Mouse (Mus musculus): ENCODE results near the gene Wdr6.

Gene Wdr6

GRCm38 (mm10) chr9:108573774-108574690, 4.5 kb downstream of the Wdr6 start:
- peak; percentile 80 for DNase-seq

GRCm38 (mm10) chr9:108572321-108572720, 6.2 kb downstream of the Wdr6 start:
- DNase-seq: no peak

DNA sequence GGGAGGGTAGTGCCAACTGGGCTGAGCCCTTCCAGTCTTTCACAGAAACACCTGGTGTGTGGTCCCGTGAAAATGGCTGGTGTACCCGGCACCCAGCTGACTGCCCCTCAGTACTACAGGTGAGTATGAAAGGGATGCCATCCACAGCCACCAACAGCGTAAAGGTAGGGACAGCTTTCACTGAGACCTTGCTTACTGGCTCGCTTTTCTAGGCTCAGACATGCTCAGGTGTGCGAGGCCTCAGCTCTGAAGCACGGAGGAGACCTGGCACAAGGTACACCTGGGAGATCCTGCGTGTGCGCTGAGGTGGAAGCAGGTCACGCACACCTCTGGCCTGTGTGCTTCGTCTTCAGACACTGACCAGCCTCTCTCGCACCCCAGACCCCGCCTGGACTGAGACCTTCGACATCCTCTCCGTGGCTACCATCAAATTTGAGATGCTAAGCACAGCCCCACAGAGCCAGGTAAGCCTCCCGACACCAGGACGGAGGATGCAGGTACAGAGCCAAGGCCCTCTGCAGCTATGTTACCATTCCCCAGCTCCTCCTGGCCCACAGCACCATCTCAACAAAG, 7.1 kb downstream of the Wdr6 start:
- no peak for DNase-seq

DNA sequence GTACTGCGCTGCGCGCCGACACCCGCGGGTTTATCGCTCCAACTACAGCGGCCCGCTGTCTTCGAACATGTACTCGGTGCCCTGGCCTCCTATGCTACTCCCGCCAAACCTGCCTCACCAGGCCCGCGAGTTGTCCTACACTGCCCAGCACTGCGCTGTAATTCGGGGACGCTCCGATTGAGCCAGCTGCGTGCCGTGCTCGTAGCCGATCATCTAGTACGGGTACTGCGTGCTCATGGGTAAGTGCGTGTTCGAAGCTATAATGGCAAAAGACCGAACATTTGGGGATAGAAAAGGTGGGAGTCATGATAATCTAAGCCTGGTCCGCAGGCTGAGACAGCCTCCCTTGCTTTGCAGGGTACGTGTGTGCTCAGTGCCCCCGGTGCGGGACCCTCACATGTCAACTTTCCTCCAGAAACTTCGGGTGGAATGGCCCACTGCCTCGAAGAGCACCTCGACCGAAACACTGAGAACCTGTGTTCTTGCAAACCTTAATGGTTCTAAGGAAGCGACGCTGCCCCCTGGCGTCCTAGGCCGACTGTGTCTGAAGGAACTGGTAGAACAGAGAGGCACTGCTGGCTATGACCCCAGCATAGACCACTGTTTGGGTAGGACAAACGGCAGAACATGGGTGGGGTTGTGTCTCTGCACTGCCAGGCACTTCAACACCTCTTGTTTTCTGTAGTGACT, 8.2 kb downstream of the Wdr6 start:
- peak; percentile 91 for DNase-seq

DNA sequence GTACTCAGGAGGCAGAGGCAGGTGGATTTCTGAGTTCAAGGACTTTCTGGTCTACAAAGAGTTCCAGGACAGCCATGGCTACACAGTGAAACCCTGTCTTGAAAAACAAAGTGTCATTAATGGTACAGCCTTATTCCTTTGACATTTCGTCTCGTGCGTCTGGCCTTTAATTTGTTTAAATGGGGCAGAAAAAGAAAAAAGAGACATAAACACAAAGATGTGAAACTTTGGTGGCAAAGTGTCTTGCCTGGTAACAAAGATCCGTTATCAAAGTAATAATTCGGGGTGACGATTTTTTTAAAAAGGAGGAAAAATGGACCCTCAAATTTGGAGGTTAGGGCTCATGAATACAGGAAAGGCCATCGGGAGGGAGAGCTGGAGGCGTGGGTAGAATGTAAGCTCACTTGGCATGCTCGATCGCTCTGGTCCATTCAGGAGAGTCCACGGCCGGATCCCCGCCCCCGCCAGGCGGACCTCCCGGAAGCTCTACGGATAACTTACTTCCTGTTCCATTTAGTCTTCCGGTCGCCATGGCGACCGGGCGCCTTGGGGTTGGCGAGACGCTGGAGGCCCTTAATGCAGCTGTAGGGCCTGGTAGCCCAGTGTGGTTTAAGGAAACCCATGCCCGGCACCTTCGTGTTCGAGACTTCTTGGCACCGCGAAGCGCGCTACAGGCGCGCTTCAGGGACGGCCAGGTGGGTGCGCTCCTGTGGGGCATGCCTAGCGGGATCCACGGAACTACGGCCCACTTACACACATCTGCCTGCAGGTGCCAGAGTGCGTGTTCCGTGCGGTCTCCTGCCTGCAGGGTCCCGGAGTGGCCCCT, 8.9 kb downstream of the Wdr6 start, which contains the start of gene Dalrd3:
Gene Dalrd3, plus strand, starts transcription at position 506 of the 826 bp plus-strand sequence.
- DNase-seq: peak; percentile 97

DNA sequence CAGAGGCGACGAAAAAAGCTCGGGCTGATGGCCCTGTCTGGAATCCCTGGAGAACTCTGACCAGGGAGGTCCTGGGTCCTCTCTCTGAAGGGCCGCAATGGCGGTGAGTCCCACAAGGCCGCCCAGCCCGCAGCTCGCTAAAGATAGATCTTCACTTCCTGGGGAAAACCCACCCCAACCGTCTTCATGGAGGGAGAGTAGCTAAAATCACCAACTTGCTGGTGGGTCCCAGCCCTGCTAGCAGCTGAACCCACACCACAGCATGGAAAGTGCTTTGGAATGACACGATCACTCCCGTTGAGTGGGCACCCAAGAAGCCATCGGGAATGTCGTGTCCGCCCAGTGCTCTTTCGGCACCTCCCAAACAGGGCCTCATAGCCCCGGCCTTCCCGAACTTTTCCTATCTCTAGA, 10.0 kb downstream of the Wdr6 start:
- no peak for DNase-seq

- DNase-seq: peak; percentile 34
Observed at GRCm38 (mm10) chr9:108567931-108568419, 10.6 kb downstream of the Wdr6 start.

- peak; percentile 97 for DNase-seq
Observed at GRCm38 (mm10) chr9:108566815-108567776, 11.4 kb downstream of the Wdr6 start, which contains the start of gene Ndufaf3. TSS of gene Ndufaf3 (minus strand) at chr9:108567434.

GRCm38 (mm10) chr9:108565881-108566814, 12.4 kb downstream of the Wdr6 start:
- DNase-seq: no peak

GRCm38 (mm10) chr9:108564131-108564530, 14.4 kb downstream of the Wdr6 start:
- DNase-seq: no peak

GRCm38 (mm10) chr9:108563671-108564070, 14.9 kb downstream of the Wdr6 start:
- DNase-seq: no peak

- peak; percentile 99 for DNase-seq
Observed at GRCm38 (mm10) chr9:108560227-108560841, 18.2 kb downstream of the Wdr6 start, which contains the start of gene Impdh2. TSS of gene Impdh2 (plus strand) at chr9:108560286.

GRCm38 (mm10) chr9:108559169-108559568, 19.4 kb downstream of the Wdr6 start:
- no peak for DNase-seq

DNA sequence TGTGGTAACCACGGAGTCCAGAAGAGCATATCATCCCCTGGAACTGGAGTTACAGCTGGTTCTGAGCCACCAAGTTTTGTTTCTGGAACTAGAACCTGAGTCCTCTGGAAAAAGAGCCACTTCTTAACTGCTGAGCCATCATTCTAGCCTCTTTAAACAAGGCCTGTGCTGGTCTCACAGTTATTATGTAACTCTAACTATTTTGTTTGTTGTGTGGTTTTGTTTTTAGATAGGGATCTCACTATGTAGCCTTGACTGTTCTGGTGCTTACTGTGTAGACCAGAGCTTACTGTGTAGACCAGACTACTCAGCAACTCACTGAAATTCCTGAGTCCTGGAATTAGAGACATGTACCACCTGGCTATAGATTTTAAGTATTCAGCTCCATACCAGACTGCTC, 31.7 kb downstream of the Wdr6 start:
- DNase-seq: no peak

DNA sequence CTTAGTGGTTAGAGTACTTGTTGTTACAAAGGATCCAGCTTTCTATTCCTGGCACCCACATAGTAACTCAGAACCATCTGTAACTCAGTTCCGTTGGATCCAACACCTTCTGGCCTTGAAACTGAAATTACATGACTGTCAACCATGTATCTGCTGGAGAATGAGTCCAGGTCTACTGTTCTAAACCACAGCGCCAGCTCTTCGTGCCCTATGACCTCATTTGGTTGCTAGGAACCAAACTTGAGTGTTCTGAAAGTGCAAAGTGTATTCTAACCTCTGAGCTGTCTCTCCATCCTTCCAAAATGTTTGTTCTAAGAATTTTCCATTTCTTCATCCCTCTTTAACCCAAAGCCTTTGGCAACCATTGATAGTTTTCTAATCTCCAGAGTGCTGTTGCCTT, 32.6 kb downstream of the Wdr6 start:
- DNase-seq: no peak

GRCm38 (mm10) chr9:108540846-108541245, 37.7 kb downstream of the Wdr6 start:
- DNase-seq: no peak

- DNase-seq: no peak
Observed at GRCm38 (mm10) chr9:108531496-108531895, 47.0 kb downstream of the Wdr6 start.

- DNase-seq: no peak
Observed at GRCm38 (mm10) chr9:108530954-108531353, 47.6 kb downstream of the Wdr6 start.

DNA sequence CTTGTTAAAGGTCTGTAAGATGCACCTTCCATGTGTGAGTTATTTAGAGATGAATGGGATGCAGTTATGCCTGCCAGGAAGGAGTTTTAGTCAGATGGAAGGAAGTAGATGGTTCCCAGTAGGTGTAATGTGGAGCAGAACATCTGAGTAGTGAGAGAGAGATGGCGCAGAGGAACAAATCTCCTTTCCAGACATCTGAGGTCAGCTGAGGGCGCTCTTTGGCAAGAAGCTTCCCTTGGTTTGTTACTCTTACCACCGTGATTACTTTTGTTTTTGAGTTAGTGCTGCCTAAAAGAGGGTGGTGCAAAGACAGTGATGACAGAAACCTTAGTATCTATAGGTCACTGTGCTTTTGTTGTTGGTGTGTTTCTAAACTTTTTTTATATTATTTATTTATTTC, 53.1 kb downstream of the Wdr6 start:
- DNase-seq: no peak

Measured in embryo, embryonic 11 days (tissue).